Comparison of ENCODE assay signal across 12 mouse cellular contexts in the genomic region with DNA sequence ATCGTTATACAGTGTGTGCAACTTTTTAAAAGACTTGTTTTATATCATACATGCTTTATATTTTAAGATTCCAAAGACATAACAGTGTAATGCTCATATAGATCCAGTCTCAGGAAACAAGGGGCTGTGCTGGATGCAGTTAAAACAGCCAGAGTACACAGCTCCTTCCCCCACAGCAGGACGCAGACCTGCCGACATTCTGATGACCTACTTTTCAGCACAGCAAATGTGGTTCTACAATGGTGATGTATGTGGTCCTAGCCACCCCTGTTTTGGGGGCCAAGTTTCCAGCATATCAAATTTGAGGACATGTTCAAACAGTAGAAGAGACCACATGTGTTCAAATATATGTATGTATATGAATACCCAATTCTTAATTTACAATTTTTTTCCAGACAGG.
"Had no signal": no experiment of that assay in that cellular context is flagged by ENCODE, and none has a peak within 500 bp of the region (broad histone marks: within the 10 kb centered on the region; RNA-seq: fewer than 3 reads in every experiment).

No protein-coding gene starts in this region.

- DNase-seq: lung, adult 18-20 months; lung, embryonic 14.5 days; lung, postnatal 10 days; lung, postnatal 4 days; midbrain, embryonic 14.5 days; right cerebral cortex, adult 18-20 months; right cerebral cortex, postnatal 25 days; right cerebral cortex, postnatal 4 days; spleen, adult 18-20 months; thymus, adult 18-20 months; thymus, postnatal 25 days had no signal

- ATAC-seq: midbrain, embryonic 16.5 days had no signal
